Mouse (Mus musculus): ENCODE data around the gene Afg3l1. TPM values are rescaled to one million over a fixed set of nuclear protein-coding genes. Genes with fewer than 3 reads are reported as not detected.
"Not testable (repeated sequence)": the region's sequence is repeated elsewhere in the genome, so short reads cannot be mapped to it uniquely, and the experiment has no call there.

The Afg3l1 gene
- 10 to 100 TPM; 28.3 to 36.0 (median 32.2) TPM for total RNA-seq (2022)

DNA sequence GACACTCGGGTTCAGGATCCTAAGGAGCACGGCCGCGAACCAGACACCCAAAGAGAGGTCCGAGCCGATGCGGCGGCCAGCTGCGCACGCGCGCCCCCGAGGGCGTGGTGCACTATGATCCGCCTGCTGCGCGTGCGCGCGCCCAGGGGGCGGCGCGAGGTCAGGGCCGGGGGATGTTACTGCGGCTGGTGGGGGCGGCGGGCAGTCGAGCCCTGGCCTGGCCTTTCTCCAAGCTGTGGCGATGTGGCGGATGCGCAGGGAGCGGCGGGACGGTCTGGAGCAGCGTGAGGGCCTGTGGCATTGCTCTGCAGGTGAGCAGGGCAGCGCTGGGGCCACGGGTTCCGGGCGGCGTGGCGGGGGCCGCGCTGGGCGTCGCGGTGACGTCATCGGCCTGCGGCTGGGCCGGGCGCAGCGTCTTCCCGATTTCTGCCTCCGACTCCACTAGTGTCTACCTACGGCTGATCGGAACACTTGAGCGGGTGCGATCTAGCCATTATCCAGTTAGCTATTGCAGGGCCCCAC is at the start of gene Afg3l1:
TSS of gene Afg3l1 (plus strand) at position 167 of the 522 bp plus-strand sequence.
- DNase-seq (ENCODE audit: low spot score in 2 of 2), result peak; percentile 85 to 94

DNA sequence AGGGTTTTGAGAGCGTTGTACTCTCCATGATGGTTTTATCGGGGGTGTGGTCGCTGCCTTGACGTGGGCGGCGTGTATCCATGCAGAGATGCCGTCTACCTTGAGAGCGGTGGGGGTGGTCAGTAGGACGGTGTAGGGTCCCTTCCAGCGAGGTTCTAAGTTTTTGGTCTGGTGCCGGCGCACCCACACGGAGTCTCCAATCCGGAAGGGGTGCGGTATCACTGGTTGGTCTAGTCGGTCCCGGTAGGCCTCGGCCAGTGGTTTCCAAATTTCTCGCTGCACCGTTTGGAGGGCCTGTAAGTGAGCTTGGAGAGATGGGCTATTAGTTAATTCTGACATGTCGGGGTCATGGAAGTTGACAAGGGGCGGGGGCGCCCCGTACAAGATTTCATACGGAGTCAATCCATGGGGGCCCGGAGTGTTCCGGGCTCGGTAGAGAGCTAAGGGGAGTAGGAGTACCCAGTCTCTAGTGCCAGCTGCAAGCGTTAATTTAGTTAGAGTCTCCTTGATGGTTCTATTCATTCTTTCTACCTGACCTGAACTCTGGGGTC is 49.3 kb upstream of the Afg3l1 start:
- no peak for DNase-seq (ENCODE audit: low spot score in 2 of 2)

GRCm38 (mm10) chr8:123428939-123429721 is 48.6 kb upstream of the Afg3l1 start:
- DNase-seq (ENCODE audit: low spot score in 2 of 2), result no peak

DNA sequence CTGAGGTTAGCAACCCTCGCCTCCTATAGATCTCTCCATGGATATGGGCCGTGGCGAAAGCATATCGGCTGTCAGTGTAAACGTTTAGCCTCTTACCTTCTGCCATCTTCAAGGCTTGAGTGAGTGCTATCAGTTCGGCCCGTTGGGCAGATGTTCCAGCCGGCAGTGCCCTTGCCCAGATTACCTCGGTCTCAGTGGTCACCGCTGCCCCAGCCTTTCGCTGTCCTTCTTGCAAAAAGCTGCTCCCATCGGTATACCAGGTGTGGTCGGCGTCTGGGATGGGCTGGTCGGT is 48.0 kb upstream of the Afg3l1 start:
- DNase-seq (ENCODE audit: low spot score in 2 of 2), result not testable (repeated sequence)

DNA sequence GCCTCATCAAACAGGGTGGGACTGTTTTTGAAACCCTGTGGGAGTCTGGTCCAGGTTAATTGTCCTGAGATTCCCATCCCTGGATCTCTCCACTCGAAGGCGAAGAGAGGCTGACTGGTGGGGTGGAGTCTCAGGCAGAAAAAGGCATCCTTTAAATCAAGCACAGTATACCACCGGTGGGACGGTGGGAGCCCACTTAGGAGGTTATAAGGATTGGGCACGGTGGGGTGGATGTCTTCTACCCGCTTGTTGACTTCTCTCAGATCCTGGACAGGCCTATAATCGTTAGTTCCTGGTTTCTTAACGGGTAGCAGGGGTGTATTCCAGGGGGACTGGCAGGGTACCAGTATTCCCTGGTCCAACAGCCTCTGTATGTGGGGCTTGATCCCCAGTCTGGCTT is 46.8 kb upstream of the Afg3l1 start:
- not testable (repeated sequence) for DNase-seq (ENCODE audit: low spot score in 2 of 2)

DNA sequence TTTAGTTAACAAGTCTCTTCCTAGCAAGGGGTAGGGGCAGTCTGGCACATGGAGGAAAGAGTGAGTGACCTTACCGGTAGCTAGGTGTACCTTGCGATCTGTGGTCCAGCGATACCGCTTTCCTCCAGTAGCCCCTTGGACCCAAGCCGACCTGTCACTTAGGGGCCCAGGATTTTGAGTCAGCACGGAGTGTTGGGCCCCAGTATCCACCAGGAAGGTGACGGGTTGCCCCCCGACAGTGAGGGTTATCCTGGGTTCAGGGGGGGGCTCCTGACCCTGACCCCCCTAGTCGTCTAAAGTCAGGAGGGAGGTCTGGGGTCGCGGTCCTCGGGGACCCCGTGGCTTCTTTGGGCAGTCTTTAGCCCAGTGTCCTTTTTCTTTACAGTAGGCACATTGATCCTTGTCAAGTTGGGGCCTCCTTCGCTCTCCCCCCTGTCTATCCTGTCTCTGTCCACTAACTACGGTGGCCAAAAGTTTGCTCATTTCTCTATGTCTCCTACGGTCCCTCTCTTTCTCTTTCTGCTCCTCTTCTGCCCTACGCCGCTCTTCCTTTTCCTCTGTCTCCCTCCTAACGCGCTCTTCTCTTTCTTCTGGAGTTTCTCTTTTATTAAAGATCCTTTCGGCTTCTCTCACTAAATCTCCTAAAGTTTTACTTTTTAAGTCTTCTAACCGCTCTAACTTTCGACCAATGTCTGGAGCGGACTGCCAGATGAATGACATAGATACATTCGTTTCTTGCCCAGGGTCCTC is 45.9 kb upstream of the Afg3l1 start:
- no peak for DNase-seq (ENCODE audit: low spot score in 2 of 2)

GRCm38 (mm10) chr8:123432381-123432780 is 45.3 kb upstream of the Afg3l1 start:
- DNase-seq (ENCODE audit: low spot score in 2 of 2), result no peak

DNA sequence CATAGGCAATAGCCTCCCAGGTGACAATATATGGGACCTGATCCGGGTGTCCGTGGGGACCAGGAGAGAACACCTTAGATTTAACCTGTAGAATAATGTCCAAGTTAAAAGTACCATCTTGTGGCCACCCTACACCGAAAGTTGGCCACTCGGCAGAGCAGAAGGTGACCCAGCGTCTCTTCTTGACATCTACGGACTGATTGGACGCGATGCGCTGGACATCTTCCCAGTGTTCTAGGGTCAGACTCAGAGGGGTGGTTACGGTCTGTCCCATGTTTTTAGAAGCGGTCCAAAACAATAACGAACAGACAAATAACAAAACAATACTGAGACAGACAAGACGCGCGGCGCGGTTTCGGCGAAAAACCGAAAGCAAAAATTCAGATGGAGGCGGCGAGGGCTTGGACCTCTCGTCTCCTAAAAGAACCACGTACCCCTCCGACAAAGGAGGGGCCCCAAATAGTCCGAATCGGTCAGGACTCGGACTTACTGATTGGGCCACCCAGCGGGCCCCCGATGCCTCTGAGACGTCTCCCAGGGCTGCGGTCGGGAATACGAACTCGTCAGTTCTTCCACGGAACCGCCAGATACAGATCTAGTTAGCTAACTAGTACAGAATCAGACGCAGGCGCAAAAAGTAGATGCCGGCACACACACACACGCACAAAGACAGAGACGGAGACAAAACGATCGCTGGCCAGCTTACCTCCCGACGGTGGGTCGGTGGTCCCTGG is 44.3 kb upstream of the Afg3l1 start:
- DNase-seq (ENCODE audit: low spot score in 2 of 2), result not testable (repeated sequence)

DNA sequence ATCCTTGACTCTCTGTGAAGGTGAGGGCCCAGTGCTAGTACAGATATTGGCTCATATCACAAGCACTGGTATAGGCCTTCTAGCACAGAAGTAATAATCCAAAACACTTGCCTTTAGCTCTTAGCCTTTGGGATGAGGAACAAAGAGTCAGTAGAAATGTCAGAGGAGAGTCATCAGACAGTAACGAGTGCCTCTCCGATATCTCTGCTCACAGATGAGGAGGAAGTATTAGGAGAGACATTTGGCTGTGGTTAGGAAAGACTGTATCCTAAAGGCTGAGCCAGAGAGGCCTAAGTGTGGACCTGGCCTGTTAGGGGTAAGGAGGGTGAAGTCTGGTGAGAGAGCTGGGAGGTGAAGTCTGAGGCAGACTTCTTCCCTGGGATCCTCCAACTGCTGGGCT is 35.9 kb upstream of the Afg3l1 start:
- no peak for DNase-seq (ENCODE audit: low spot score in 2 of 2)

GRCm38 (mm10) chr8:123442351-123442750 is 35.4 kb upstream of the Afg3l1 start:
- no peak for DNase-seq (ENCODE audit: low spot score in 2 of 2)

- DNase-seq (ENCODE audit: low spot score in 2 of 2), result peak; percentile 87 to 92
Observed at GRCm38 (mm10) chr8:123442871-123443575, 34.7 kb upstream of the Afg3l1 start.

- no peak for DNase-seq (ENCODE audit: low spot score in 2 of 2)
Observed at GRCm38 (mm10) chr8:123443576-123443921, 34.2 kb upstream of the Afg3l1 start.

GRCm38 (mm10) chr8:123444131-123444530 is 33.6 kb upstream of the Afg3l1 start:
- no peak for DNase-seq (ENCODE audit: low spot score in 2 of 2)

DNA sequence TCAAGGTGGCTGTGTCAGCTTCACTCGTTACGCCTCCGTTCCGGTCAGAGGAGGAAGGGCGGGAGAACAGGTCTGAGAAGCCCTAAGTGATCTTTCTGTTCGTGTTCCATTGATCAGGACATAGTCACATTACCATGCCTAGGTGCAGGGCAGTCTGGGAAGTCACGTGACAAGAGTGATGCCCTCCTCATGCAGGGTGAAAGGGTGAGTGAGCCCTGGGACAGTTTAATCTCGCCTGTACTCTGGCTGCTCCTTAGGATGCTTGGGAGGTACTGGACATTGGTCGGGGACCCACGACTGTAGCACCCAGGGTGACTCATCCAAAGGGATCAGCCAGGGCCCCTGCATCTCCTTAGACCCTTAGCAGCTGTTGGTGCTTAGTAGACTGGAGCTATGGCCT is 31.7 kb upstream of the Afg3l1 start:
- DNase-seq (ENCODE audit: low spot score in 2 of 2), result no peak

DNA sequence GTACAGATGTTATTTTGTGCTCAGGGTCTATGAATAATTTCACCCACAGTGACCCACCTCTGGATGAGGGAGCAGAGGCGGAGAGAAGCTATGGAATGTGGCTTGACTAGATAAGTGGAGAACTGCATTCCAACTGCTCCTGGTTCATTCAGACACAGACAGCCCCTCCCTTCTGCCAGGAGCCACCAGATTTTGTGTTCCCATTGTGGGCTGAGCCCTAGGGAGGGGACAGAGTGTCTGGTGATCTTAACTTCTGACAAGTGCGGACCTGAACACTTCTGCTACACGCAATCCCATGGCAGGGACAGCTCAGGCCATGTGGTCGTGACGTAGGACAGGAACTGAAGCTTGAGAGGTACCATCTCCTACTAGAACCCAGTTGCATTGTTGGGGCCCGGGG is 30.9 kb upstream of the Afg3l1 start:
- DNase-seq (ENCODE audit: low spot score in 2 of 2), result no peak

- DNase-seq (ENCODE audit: low spot score in 2 of 2), result no peak
Observed at GRCm38 (mm10) chr8:123450783-123451182, 26.9 kb upstream of the Afg3l1 start.

- not testable (repeated sequence) for DNase-seq (ENCODE audit: low spot score in 2 of 2)
Observed at GRCm38 (mm10) chr8:123451747-123452146, 26.0 kb upstream of the Afg3l1 start.

- DNase-seq (ENCODE audit: low spot score in 2 of 2), result no peak
Observed at GRCm38 (mm10) chr8:123452149-123452548, 25.6 kb upstream of the Afg3l1 start.

DNA sequence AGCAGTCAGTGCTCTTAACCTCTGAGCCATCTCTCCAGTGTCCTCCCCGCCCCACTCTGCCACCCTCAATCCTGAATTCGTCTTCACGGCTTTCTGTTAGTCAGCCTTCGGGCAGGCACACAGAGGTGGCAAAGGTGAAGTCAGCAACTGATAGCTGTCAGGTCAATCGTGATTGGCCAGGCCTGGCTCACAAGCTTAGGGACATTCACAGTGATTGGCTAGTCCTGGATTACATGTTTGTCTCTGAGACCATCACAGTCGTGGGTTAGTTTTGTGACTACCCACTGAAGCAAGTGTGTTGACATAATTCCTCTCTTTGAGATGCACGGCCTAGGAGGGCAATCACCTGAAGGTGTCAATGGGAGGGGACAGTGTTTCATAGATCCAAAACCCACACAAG is 24.4 kb upstream of the Afg3l1 start:
- DNase-seq (ENCODE audit: low spot score in 2 of 2), result no peak

- no peak for DNase-seq (ENCODE audit: low spot score in 2 of 2)
Observed at GRCm38 (mm10) chr8:123453951-123454350, 23.8 kb upstream of the Afg3l1 start.

DNA sequence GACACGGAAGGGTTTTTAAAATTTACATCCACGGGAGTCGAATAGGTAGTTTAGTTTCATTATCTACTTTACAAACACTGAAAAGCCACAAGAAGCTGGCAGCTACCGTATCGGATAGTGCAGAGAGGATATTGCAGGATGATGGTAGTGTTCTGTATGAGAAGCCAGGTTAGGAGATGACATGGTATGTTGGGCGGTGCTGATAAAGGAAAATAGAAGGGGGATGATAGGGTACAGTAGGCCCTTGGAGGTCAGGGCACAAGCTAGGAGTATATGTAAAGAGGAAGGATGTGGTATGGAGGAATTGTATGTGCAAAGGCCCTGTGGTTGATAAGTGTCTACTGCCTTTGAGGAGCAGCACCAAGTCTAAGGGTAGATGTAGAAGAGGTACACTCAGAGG is 23.1 kb upstream of the Afg3l1 start:
- no peak for DNase-seq (ENCODE audit: low spot score in 2 of 2)

All from layer of hippocampus, adult 8-10 months (tissue).